Mouse (Mus musculus): Measurements from ENCODE around the gene Hk1.

Hk1 gene

DNA sequence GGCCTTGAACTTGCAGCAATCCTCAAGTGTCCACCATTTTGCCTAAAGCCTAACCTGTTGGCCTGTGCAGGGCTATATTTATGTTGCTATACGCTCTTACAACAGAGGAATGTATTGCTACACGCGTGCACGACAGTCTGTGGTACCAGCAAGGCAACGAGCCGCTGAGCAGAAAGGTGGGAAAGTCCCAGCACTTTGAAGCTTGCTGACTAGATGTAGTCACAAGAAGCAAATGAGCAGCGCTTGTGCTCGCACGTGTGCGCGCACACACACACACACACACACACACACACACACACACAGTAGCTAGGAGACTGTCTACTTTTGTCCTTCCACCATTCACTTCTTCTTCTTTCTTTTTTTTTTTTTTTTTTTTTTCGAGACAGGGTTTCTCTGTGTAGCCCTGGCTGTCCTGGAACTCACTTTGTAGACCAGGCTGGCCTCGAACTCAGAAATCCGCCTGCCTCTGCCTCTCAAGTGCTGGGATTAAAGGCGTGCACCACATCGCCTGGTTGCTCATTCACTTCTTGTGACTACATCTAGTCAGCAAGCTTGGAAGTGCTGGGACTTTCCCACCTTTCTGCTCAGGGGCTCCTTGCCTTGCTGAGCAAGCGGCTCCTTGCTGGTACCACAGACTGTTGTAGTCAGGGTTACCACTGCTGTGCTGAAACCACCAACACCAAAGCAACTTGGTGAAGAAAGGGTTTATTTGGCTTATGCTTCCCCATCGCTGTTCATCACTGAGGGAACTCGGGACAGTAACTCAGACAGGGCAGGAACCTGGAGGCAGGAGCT, 102.0 kb downstream of the Hk1 start:
- no peak for DNase-seq (ENCODE audit: extremely low spot score, low read depth, low spot score)

DNA sequence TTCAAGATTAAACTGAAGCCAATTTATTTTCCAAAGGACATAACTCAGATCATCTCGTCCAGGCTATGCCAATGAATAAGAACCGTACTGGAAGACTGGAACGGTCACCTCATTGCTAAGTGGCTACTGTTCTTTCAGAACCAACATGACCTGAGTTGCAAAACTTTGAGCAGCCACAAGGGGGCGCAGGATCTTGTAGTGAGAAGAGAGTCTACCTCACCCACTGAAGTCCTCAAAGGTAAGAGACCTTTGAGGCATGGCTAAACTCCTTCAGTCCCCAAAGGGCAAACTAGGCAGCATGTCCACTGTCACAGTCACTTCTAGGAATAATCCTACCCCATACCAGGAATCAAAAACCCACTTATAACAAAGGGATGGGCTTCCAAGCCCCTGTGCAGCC, 104.5 kb downstream of the Hk1 start:
- DNase-seq (ENCODE audit: extremely low spot score, low read depth, low spot score): peak; percentile 46

DNA sequence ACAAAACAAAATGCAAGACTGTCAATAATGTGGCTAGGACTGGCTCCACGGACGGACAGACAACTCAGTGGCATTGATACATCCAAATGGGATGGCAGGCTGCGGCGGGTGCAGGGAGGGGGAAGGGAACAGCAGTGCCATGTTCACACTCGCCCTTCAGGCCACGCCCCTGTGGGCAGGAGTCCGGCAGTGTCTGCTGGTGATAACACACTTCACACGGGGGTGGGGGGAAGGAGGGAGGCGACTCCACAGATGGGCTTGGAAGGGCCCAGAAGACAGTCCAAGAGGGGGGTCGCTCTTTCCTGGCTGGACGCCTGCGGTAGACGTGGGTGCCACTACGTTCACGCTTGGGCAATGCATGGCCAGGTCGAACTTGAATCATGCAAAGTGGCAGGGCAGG, 110.4 kb downstream of the Hk1 start:
- DNase-seq (ENCODE audit: extremely low spot score, low read depth, low spot score): no peak

DNA sequence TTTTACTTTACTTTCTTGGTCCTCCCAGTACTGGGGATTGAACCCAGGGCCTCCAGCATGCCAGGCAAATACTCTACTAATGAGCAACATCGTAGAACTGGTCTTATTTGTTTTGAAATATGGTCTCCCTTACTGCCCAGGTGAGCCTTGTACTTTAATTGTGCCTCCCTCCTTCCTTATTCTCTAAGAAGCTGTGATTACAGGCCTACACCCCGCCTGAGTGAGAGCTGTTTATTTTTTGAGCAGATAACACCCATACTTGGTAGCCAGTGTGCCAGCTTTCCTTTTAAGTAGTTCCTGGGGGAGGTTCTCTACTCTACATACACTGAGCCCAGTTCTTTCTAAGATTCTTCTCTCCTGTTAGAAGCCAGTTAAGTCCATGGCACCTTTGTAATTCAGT, 115.4 kb downstream of the Hk1 start:
- no peak for DNase-seq (ENCODE audit: extremely low spot score, low read depth, low spot score)

DNA sequence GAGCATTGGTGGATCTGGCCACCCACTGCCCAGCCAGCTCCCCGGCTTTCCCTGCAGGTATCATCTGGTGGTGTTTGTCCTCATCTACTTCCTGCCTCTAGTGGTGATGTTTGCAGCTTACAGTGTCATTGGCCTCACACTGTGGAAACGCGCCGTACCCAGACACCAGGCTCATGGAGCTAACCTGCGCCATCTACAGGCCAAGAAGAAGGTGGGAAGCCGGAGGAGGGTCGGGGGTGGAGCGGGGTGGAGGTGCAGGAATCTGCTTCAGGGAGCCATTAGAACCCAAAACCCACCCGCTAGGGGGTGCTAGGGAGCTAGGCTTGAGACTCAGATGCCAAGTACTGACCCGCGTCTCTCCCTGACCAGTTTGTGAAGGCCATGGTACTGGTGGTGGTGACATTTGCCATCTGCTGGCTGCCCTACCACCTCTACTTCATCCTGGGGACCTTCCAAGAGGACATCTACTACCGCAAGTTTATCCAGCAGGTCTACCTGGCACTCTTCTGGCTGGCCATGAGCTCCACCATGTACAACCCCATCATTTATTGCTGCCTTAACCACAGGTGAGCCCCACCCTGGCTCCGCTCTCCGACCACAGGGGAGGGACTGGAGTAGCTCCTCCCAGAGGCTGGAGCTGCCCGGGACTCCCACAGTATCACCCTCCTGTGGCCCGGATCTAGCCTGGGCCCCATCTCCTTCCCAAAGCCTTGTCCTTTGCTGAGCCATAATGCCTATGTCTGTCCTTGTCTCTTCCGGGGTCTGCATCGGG, 118.4 kb downstream of the Hk1 start:
- peak; percentile 82 for DNase-seq (ENCODE audit: extremely low spot score, low read depth, low spot score)

DNA sequence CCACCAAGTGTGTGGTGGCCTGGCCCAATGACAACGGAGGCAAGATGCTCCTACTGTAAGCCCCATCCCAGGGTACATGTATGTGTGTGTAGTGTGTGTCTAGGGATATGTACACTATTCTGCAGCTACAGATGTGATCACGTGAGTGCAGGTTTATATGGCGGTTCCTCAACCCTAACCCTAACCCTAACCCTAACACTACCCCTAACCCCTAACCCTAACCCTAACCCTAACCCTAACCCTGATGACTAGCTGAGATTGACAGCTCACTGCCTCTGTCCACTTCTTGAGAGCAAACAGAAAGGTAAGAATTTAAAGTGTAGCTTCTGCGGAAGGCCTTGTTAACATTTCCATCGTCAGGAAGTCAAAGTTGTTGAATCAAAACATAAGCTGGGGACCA, 121.4 kb downstream of the Hk1 start:
- no peak for DNase-seq (ENCODE audit: extremely low spot score, low read depth, low spot score)

DNA sequence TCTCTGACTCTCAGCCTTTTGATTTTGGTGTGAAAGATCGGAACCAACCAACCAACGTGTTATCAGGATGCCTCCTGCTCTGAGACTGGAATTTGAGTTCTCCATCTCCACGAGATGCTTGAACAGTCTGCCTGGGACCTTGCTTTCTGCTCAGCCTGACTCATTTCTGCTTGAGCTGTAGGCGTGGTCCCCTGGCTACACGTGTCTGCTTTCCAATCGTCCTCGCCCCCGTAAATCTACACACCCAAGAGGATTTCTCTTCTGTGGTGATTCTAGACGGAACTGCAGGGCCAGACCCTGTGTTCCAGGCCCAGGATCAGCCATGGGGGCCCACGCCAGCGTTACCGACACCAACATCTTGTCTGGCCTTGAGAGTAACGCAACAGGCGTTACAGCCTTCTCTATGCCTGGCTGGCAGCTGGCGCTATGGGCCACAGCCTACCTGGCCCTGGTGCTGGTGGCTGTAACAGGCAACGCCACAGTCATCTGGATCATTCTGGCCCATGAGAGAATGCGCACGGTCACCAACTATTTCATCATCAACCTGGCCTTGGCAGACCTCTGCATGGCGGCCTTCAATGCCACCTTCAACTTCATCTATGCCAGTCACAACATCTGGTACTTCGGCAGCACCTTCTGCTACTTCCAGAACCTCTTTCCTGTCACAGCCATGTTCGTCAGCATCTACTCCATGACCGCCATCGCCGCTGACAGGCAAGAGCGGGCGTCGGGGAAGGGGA, 127.0 kb downstream of the Hk1 start:
- DNase-seq (ENCODE audit: extremely low spot score, low read depth, low spot score): no peak

DNA sequence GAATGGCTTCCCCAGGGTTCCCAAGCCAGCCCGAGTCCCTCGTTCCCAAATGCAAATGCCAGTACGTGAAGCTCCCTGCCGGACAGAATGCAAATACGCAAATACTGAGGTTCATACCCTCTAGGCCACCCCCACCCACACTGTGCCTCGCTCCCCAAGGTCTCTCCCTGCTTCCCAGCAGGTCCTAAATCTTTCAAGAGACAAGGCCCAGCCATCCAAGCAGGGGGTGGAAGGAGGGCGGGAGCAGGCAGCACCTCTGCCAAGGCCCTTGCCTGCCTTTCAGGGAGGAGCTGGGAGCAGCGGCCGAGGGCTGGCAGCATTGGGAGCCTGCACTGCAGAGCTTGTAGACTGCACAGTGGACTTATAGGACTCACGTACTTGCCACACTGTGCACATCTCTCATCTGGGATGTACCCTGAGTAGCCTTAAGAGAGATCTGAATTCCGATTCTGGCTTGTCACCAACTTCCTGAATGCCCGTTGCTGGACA, 127.7 kb downstream of the Hk1 start, which contains the start of gene Tacr2:
Tacr2 (plus strand) TSS at position 439 of the 489 bp plus-strand sequence.
- DNase-seq (ENCODE audit: extremely low spot score, low read depth, low spot score): no peak

DNA sequence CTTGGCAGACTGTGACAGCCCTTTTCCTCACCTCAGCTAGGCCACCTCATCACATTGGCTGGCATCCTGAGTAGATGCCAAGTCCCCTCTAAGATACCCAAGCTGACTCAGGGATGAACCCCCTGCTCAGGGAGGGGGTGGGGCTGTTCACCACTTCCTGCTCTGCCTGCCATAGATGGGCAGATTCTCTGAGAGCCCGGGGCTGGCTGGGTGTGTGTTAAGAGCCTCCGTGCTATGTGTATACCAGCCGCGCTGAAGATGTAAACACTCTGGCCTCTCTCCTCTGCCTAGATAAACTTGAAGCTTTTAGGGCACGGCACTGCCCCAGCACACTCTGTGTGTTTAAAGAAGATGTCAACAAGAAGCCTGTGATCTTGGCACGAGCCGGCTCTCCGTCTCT, 131.9 kb downstream of the Hk1 start:
- no peak for DNase-seq (ENCODE audit: extremely low spot score, low read depth, low spot score)

DNA sequence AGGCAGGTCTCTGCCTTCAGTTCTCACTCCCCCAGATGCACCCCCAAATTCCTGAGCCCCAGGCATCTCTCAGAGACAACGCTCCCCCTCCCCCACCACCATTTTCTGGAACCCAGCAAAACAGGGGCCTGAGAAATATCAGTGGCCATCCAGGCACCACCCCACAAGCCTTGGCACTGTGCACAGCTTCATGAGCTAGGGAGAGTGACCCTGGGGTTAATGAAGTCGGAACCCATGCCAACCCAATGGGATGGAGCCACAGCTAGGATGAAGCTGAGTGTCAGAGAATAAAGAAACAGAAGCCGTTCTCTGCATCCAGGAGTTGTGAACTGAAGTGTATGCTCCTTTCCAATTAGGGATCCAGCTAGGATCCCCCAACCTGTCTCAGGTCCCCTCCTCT, 132.6 kb downstream of the Hk1 start:
- no peak for DNase-seq (ENCODE audit: extremely low spot score, low read depth, low spot score)

DNA sequence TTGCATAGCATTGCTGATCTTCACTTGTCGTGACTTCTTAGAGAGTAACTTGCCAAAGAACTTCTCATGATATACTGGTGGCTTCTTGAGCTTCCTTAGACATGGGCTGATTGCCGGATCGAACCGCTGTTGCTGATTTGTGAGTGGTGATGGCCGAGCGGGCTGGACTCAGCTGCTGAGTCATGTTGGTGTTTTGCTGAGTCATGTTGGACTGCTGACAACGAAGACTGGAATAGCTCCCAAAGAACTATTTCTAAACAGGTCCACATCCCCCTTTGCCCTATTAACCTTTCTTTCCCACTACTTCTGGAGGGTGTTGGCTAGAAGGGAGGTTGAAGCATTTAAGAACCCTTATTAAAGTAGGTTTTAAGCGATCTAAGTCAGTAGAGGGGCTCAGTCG, 135.6 kb downstream of the Hk1 start:
- no peak for DNase-seq (ENCODE audit: extremely low spot score, low read depth, low spot score)

DNA sequence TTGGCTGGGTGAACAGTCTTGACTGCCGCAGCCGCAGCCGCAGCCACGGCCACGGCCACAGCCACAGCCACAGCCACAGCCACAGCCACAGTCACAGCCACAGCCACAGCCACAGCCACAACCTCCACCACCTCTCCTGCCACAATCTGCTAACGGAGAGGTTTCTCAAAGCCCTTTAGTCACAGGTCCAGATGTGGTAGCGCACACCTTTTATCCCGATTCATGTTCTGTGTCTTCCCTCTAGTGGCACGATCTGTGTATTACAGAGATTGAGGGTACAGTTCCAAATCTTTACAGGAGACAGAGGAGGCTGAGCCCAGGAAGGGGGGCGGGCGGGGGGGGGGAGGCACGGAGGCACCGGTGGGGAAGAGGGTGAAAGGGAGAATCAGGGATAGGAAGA, 136.8 kb downstream of the Hk1 start:
- no peak for DNase-seq (ENCODE audit: extremely low spot score, low read depth, low spot score)

DNA sequence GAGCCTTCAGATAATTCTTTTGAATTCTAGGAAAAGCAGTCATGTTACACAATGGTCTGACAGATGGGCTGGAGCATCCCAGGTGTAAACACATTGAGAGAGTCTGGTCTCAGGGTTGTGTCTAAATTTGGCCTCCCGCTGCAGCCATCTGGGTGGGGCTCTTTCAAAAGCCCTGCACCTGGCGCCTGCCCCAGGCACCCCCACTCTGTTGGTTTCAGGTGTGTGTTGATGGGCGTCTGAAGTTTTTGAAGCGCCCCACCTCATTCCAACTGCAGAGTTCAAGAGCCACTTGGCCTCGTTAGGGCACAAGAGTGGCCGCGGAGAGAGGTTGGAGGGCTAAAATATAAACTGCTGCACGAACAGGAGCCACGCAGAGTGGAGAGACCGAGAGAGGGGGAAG, 137.3 kb downstream of the Hk1 start:
- no peak for DNase-seq (ENCODE audit: extremely low spot score, low read depth, low spot score)

DNA sequence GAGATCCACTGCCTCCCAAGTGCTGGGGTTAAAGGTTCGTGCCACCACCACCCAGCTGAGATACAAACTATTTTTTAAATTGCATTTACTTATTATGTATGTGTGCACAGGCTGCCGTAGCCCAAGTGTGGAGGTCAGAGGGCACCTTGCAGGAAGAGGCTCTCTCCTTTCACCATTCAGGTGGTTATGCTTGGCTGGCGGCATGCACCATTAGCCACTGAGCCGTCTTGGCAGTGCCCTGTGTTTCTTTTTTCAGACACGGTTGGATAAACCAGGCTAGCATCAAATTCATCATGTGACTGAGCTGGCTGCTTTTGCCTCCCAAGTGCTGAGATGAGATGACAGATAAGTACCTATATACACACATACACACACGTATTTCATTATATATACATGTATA, 140.4 kb downstream of the Hk1 start:
- no peak for DNase-seq (ENCODE audit: extremely low spot score, low read depth, low spot score)

DNA sequence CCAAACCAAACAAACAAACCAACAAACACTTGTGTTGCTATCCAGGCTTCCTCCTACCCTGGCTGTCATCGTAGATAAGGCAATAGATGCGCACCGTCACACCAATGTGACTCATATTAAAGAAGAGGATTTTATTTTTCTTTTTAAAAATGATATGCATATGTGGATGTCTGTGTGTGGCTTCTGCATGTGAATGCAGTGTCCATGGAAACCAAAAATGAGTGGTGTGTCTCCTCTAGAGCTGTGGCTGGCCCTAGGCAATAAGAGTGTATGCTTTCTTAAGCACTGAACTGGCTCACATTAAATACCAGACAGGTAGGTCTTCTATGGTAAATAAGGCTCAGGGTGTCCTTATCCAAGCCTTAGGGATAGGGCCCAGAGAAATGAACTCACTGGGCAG, 141.0 kb downstream of the Hk1 start:
- no peak for DNase-seq (ENCODE audit: extremely low spot score, low read depth, low spot score)

DNA sequence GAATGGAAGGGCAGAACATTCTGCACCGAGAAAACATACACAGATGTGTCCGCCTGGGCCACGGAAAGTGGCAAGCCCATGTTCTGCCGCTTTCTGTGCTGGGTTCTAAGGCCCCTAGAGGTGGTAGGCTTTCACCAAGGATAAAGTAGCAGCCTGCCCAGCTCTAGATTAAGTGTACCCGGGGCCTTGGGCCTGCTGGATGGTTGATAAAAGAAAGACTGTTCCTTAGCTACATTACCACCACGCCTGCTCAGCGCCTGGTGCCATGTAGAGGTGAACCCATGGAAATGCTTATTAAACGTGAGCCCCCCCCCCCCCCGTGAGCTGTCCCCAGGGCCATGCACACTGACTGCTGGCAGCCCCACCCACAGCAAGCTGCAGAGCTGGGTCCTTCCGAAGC, 142.5 kb downstream of the Hk1 start:
- DNase-seq (ENCODE audit: extremely low spot score, low read depth, low spot score): no peak

DNA sequence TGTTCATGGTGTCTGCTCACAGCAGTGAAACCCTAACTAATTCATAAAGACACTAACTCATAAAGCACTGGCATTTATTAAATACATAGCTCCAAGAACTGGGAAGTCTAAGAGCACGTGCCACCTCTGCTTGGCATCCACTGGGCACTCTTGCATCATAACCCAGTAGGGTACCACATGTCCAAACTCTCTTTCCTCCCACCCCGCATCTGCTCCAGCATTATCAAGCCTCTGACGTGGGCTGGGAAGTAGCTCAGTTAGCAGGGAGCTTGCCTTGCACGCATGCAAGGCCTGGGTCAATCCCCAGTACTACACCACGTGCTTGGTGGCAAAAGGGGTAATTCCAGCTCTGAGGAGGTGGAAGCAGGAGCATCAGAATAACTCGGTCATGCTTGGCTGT, 143.5 kb downstream of the Hk1 start:
- no peak for DNase-seq (ENCODE audit: extremely low spot score, low read depth, low spot score)

DNA sequence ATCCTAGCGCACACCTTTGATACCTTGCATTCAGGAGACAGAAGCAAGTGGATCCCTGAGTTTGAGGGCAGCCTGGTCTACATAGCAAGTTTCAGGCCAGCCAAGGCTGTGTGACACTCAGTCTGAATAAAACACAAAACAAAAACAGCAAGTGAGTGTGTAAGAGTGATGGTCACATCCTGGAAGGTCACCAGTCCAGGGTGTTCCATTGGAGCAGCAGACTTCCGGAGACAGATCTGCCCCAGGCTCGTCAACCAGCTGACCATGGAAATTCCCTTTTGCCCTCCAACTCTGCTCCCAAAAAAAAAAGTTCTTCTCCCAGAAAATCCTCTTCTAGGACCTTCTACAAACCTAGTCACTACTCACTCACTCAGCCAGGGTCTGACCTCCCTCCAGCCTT, 147.9 kb downstream of the Hk1 start:
- no peak for DNase-seq (ENCODE audit: extremely low spot score, low read depth, low spot score)

DNA sequence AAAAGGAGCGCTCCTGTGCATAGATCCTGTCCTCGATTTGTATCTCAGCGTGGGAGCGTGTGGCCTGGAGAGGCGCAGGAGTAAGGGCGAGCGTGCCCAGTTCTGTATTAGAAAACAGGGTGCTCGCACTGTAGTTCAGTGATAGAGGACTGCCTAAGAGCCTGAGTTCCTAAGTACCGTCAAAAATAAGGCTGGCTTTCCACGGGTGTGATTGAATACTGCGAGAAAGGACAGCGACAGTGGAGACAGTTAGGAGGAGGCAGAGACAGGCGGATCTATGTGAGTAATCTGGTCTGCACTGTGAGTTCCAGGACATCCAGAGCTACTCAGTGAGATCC, 148.3 kb downstream of the Hk1 start:
- no peak for DNase-seq (ENCODE audit: extremely low spot score, low read depth, low spot score)

DNA sequence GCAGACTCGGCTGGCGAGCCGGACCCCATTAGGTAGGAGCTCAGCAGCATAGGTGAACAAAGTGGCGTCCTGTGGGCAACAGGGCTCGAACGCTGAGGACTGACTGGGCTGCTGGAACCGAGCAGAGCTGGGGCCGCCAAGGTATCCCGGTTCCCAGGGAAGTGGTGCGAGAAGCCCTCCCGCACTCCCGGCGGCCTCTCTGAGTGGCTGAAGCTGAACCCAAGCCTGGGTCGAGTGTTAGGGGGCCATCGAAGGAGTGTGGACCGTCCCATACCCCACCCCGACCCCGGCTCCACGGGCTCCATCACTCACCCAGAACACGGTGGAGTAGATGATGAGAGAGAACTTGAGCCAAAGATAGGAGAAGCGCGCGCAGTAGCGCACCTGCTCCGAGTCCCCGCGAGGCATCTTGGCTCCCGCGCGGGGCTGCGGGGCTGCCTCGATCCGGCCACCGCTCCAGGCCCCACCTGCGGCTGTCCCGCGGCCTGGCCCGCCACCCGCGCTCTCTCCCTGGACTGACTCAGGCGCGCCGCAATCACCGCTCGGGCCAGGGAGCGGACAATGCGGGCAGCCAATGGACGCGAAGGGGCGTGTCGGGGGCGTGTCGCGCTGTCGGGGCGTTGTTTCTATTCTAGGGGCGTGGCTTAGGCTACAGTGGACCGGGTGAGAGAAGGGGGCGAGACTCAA, 148.9 kb downstream of the Hk1 start, which contains the start of gene Tspan15:
Tspan15 (minus strand) TSS at position 544 of the 687 bp plus-strand sequence.
- DNase-seq (ENCODE audit: extremely low spot score, low read depth, low spot score): peak; percentile 35

DNA sequence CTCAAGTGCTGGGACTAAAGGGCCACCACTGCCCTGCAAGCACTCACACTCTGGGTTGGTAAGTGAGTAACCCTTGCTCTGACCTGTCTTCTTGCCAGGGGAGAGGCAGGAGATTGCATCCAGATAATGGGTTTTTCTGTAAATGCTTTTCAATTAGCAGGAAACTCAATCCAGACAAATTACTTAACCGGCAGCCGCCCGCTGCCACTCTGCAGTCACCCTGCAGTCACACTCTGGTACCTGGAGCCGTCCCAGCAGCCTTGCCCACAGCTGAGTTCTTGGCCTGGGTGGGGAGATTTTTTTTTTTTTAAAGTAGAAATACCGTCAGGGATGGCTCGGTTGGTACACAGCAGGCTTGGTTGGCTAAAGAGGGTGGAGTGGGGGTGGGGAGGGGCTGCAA, 151.6 kb downstream of the Hk1 start:
- no peak for DNase-seq (ENCODE audit: extremely low spot score, low read depth, low spot score)

Measured in hindlimb bud, embryonic 11.5 days (tissue).